Mouse (Mus musculus): ENCODE measurements around the gene Prok2.

The Prok2 gene

DNA sequence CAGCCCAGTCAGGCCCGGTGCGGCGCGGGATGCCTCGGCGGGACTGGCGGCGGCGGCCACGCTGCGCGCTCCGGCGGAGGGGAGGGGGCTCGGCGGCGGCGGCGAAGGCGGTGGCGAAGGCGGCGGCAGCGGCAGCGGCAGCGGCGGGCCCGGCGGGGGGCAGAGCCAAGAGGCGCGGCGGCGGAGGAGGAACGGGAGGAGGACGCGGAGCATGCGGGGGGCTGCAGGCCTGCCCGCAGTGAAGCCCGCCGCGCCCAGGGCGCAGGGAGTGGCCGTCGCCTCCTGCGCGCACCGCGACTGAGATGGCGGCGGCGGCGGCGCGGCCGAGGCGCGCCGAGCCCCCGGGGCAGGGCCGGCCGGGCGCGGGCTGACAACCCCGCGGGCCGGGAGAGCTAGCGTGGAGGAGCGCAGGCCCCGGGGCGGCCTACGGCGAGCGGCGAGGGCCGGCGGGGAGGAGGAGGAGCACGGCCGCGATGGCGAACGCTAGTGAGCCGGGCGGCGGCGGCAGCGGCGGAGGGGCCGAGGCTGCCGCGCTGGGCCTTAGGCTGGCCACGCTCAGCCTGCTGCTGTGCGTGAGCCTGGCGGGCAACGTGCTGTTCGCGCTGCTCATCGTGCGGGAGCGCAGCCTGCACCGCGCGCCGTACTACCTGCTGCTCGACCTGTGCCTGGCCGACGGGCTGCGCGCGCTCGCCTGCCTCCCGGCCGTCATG lies 33.8 kb downstream of the Prok2 start, which contains the start of gene Gpr27:
Gene Gpr27 (plus strand): TSS at position 474 of the 710 bp plus-strand sequence.
- CTCF ChIA-PET = no interaction called here

GRCm38 (mm10) chr6:99691666-99692205 lies 34.5 kb downstream of the Prok2 start:
- CTCF ChIA-PET = no interaction called here

- CTCF ChIA-PET = no interaction called here
Measured at GRCm38 (mm10) chr6:99688513-99688912, 37.7 kb downstream of the Prok2 start.

DNA sequence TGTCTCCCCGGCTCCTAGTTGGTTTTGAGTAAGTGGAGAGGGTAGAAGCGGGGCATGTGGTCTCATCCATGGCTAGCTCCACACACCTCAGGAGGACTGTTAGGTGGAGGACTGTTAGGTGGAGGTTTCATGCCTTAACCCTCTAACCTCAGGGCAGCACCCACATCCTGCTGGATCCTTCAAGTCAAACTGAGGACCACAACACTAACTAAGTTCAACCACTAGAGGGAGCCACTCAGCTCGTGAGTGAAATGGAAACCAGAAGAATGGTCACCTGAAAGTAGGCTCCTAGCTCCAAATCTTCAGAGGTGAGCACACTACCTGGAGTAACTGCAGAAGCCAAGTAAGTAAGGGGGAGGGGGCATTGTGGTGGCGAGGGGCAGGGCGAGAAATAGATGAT lies 41.3 kb downstream of the Prok2 start:
- CTCF ChIA-PET = interaction anchor here (0.5 to 1.3 kb wide), 2 partner anchors 17 to 1019 kb away, joined by 4 to 6 read pairs; no protein-coding TSS in a partner anchor

GRCm38 (mm10) chr6:99683974-99684373 lies 42.2 kb downstream of the Prok2 start:
- CTCF ChIA-PET = interaction anchor here (0.5 to 1.3 kb wide), 3 partner anchors 16 to 648 kb away, joined by 4 to 5 read pairs (median 4); no protein-coding TSS in a partner anchor

GRCm38 (mm10) chr6:99678108-99678507 lies 48.1 kb downstream of the Prok2 start:
- CTCF ChIA-PET = no interaction called here

DNA sequence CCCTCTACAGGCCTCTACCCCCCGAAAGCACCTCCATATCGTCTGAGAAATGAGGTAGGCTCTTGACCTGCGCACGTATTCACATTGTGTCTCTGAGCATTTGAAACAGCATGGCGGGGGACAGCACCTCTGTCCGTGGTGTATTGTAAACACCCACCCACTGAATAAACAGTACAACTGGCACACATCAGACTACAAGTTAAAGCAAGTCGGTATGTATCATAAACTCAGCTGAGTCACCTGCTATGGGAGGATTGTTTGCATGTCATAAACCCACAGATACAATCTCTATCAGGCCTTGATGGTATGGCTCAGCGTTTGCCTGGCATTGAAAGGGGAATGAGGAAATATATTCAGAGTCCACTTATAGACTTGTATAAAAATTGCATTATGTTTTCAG lies 48.9 kb downstream of the Prok2 start:
- CTCF ChIA-PET = no interaction called here

GRCm38 (mm10) chr6:99674482-99674881 lies 51.7 kb downstream of the Prok2 start:
- CTCF ChIA-PET = no interaction called here

DNA sequence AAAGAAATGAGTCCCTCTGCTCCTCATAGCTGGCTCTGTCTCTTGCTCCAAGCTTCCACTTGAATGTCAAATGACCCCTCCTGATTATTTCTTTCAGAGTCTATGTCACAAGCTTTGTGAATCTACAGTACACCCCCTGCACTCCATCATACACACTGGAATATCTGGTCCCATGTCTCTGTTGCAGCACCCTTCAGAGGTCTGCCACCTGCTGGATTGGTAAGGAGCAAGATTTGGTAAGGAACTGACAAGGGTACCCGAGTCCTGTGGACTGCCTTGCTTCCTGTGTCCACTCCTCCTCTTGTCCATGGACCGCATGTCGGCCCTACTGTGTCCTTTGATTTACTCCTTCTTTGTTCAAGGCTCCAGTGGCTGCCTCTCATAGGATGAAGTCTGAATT lies 54.4 kb downstream of the Prok2 start:
- CTCF ChIA-PET = interaction anchor here (1.0 kb wide), 1 partner anchor 10 kb away, joined by 3 read pairs; no protein-coding TSS in a partner anchor

DNA sequence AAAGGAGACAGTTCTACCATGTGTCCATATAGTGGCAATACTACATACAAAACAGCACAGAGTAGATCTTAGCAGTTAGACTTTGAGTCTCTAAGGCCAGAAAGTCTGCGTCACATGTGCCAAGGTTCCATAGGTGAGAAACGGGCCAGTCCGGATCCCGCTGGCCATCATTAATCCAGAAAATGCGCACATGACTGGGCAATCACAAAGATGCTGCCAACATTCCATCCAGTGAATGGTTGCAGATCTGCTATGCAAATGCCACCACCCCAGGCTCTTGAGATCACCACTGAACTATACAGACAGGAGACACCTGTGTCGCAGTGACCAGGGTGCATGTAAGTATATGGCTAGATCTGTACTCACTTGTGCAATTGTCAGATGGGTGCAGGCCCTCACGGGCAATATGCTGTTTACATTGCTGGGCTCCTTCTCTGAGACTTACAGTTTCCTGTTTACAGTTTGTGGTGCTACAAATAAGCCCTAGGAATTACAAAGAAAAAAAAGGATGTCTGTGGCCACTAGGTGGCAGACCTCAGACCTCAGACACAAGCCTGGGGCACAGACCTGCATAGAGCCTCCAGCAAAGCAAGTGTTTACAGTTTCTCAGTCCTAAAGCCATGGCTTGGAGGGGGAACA lies 55.6 kb downstream of the Prok2 start:
- CTCF ChIA-PET = no interaction called here

GRCm38 (mm10) chr6:99669481-99670325 lies 56.5 kb downstream of the Prok2 start:
- CTCF ChIA-PET = no interaction called here

GRCm38 (mm10) chr6:99667290-99667689 lies 58.9 kb downstream of the Prok2 start:
- CTCF ChIA-PET = interaction anchor here (1.4 kb wide), 1 partner anchor 18 kb away, joined by 4 read pairs; no protein-coding TSS in a partner anchor

- CTCF ChIA-PET = no interaction called here
Measured at GRCm38 (mm10) chr6:99666318-99667171, 59.6 kb downstream of the Prok2 start, which contains the start of the genes Eif4e3 and Gm20696. Gene Eif4e3 (minus strand): TSS chr6:99666771. Gene Gm20696 (minus strand): TSS chr6:99666797.

- CTCF ChIA-PET = no interaction called here
Measured at GRCm38 (mm10) chr6:99665457-99666317, 60.5 kb downstream of the Prok2 start.

GRCm38 (mm10) chr6:99663232-99663631 lies 63.0 kb downstream of the Prok2 start:
- CTCF ChIA-PET = no interaction called here
